Mouse (Mus musculus) small intestine, adult 2 months (tissue): ENCODE data around the gene Eif4a1. TPM values are rescaled to one million over a fixed set of nuclear protein-coding genes. Genes with fewer than 3 reads are reported as not detected.
A peak's percentile ranks its signal among the peaks of the same experiment; 100 is the strongest.

Source experiments
- H3K27ac ChIP-seq: fragments of 200-500 bp; 2 replicates; pipeline ENCODE4 v1.5.1; 2012; ENCODE audit warnings: low read depth, low read length, control low read depth, inconsistent platforms; ENCODE audit not compliant: insufficient read depth
- H3K27me3 ChIP-seq: fragments of 200-500 bp; 2 replicates; pipeline ENCODE4 v1.6.1; 2012; ENCODE audit warnings: mild to moderate bottlenecking, moderate library complexity, low read length, inconsistent platforms; ENCODE audit not compliant: control insufficient read depth, insufficient read depth
- H3K36me3 ChIP-seq: fragments of 200-500 bp; 2 replicates; pipeline ENCODE4 v1.6.1; 2012; ENCODE audit warnings: mild to moderate bottlenecking, low read length, control low read depth, inconsistent platforms; ENCODE audit not compliant: control insufficient read depth, insufficient read depth
- H3K4me1 ChIP-seq: fragments of 200-500 bp; 2 replicates; pipeline ENCODE4 v1.6.1; 2012; ENCODE audit warnings: low read length, inconsistent platforms, mixed read lengths; ENCODE audit not compliant: control insufficient read depth, insufficient read depth, insufficient read length
- H3K4me3 ChIP-seq: fragments of 200-500 bp; 2 replicates; pipeline ENCODE4 v1.5.1; 2012; ENCODE audit warnings: low read depth, mild to moderate bottlenecking, control low read depth, inconsistent platforms, low read length, moderate library complexity
- CTCF ChIP-seq: fragments of 200-500 bp; IDR thresholded peaks from 2 replicates; pipeline ENCODE4 v1.5.1; 2012; ENCODE audit warnings: low read depth, mild to moderate bottlenecking, control low read depth, inconsistent platforms, low read length, moderate library complexity, mixed read lengths; ENCODE audit not compliant: insufficient replicate concordance, insufficient read length; ENCODE audit errors: extremely low read depth
- POLR2A ChIP-seq: fragments of 200-500 bp; IDR thresholded peaks from 2 replicates; pipeline ENCODE4 v1.6.1; 2012; ENCODE audit warnings: low read depth, mild to moderate bottlenecking, control low read depth, inconsistent platforms, low read length, moderate library complexity
- WGBS: fragments of 180-500 bp; shearing (Covaris S2); methylation state at CpG from one replicate; pipeline ENCODE4 v1.1.7; 2018; 5-methylcytosine and 5-hydroxymethylcytosine counted together
- polyA plus RNA-seq: library from polyadenylated mRNA; depleted of rRNA; stranded (reverse); fragments of >200 nt; gene quantifications from 2 replicates; pipeline ENCODE4 v1.2.3, GENCODE M21; 2012

The Eif4a1 gene
- polyA plus RNA-seq, 1 experiment: 134 TPM

- 61% methylated on average over 9 of the region's 9 CpGs for WGBS
- Histone ChIP-seq H3K36me3 (peaks cover 9% of the 10 kb centered on the region), H3K27me3 (no peaks in the 10 kb centered on the region), H3K4me1 (peaks cover 21% of the 10 kb centered on the region), H3K27ac (peak overlapping the region; percentile 75), H3K4me3 (no peak overlapping the region)
- TF ChIP-seq CTCF (no peak), POLR2A (peak; percentile 27; the same call in 1 of the 2 replicates)
These were observed 20.1 kb upstream of the Eif4a1 start for GRCm38 (mm10) chr11:69692196-69692811.

DNA sequence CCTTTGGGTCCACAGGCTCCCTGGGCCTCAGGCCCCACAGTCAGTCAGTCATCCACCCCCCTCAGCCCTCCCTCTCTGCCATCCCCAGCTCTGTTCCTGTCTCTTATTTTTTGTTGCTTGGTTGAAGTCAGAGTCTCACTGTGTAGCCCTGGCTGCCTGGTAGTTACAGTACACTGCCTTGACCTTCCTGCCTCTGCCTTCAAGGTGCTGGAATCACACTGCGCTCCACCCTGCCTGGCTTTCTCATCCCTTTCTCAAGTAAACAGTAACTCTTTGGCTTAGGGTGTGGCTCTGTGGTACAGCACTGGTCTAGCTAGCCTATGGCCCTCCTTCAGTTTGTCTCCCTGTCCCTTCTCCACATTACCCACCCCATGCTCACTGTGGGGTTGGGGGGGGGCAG lies 17.7 kb upstream of the Eif4a1 start:
- H3K4me3 ChIP-seq: no peak overlapping the region
- no peaks in the 10 kb centered on the region for H3K27me3 ChIP-seq
- H3K27ac ChIP-seq: peak overlapping the region; percentile 13; the same call in 1 of the 2 replicates
- peaks cover 26% of the 10 kb centered on the region for H3K4me1 ChIP-seq
- TF ChIP-seq CTCF (no peak), POLR2A (no peak)
- peaks cover 9% of the 10 kb centered on the region for H3K36me3 ChIP-seq
- 70% methylated on average over 1 of the region's 1 CpGs for WGBS

GRCm38 (mm10) chr11:69687061-69687460 lies 14.8 kb upstream of the Eif4a1 start:
- H3K36me3 ChIP-seq: peaks cover 7% of the 10 kb centered on the region
- WGBS: 20% methylated on average over 5 of the region's 5 CpGs
- H3K27ac ChIP-seq: peak overlapping the region; percentile 62

GRCm38 (mm10) chr11:69686377-69686776 lies 14.2 kb upstream of the Eif4a1 start:
- H3K4me3 ChIP-seq: peak overlapping the region; percentile 50
- H3K4me1 ChIP-seq: peaks cover 15% of the 10 kb centered on the region
- TF ChIP-seq POLR2A: no peak
- no peak for TF ChIP-seq CTCF
- no peaks in the 10 kb centered on the region for H3K27me3 ChIP-seq
- H3K27ac ChIP-seq: peak overlapping the region; percentile 100
- H3K36me3 ChIP-seq: peaks cover 5% of the 10 kb centered on the region
- WGBS: 6% methylated on average over 4 of the region's 4 CpGs

More at GRCm38 (mm10) chr11:69687061-69687460, 14.8 kb upstream of the Eif4a1 start:
- Histone ChIP-seq H3K27me3 (no peaks in the 10 kb centered on the region), H3K4me1 (peaks cover 19% of the 10 kb centered on the region), H3K4me3 (peak overlapping the region; percentile 50)
- TF ChIP-seq POLR2A: no peak
- no peak for TF ChIP-seq CTCF

DNA sequence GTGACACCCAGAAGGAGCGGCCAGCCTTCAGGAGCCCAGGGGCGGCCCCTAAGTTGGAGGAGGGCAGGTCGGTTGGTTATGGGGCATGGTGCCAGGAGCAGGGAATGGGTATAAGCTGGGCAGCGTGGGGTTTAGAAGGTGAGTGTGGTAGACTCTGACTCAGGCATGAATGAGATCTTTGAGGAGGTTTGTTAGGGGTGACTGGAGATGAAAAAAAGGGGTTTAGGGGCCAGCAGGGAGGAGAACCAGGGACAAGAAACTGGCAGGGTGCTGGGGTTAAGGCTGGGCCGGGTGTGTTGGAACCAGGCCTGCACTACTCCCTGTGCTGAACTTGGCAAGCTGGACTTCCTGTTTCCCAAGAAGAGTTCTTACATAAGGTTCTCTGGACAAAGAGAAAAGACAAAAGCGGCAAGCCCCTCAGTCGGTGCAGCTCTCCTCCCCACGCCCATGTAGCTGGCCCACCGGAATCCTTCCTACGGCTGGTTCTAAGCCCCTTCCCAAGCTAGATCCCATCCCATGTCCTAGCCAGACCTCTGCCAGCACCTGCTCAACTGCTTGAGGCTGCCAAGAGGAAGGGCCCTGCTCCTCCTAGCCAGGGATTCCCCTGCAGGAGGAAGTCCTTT lies 13.4 kb upstream of the Eif4a1 start, which contains the start of gene Tnfsf13:
Tnfsf13 (minus strand) TSS at position 259 of the 623 bp plus-strand sequence.
- TF ChIP-seq POLR2A (no peak), CTCF (no peak)
- Histone ChIP-seq H3K4me1 (peaks cover 15% of the 10 kb centered on the region), H3K4me3 (peak within 1 kb of the TSS; percentile 67), H3K27ac (peak within 1 kb of the TSS; percentile 100), H3K36me3 (peaks cover 2% of the 10 kb centered on the region), H3K27me3 (no peaks in the 10 kb centered on the region)
- 6% methylated on average over 10 of the region's 10 CpGs for WGBS

DNA sequence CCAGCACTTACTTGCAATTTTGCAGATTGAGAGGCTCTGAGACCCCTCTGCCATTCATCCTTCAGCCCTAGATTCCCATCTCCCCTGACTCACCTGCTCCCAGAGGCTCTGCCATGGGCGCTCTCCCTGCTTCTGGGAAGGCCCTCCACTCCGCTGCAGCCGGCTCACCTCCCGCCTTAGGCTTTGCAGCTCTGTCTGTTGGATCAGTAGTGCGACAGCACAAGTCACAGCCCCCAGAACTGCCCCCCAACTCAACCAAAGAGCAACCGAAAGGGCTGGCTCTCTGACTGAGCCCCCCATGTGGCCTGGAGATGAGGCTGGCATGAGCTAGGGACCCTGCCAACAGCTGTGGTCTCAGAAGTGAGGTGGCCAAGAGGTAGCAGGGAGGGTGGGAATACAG lies 12.7 kb upstream of the Eif4a1 start:
- Histone ChIP-seq H3K36me3 (peaks cover 3% of the 10 kb centered on the region), H3K27me3 (no peaks in the 10 kb centered on the region), H3K4me3 (peak overlapping the region; percentile 67), H3K4me1 (peaks cover 15% of the 10 kb centered on the region), H3K27ac (peak overlapping the region; percentile 100)
- 46% methylated on average over 6 of the region's 6 CpGs for WGBS
- no peak for TF ChIP-seq POLR2A
- TF ChIP-seq CTCF: no peak

- Histone ChIP-seq H3K4me3 (peak overlapping the region; percentile 67), H3K27me3 (no peaks in the 10 kb centered on the region), H3K4me1 (peaks cover 12% of the 10 kb centered on the region), H3K36me3 (peaks cover 6% of the 10 kb centered on the region), H3K27ac (peak overlapping the region; percentile 100)
- TF ChIP-seq POLR2A (no peak; the same call in 1 of the 2 replicates), CTCF (no peak)
- WGBS: 39% methylated on average over 12 of the region's 12 CpGs
These were observed 12.0 kb upstream of the Eif4a1 start for GRCm38 (mm10) chr11:69684128-69684745.
